Mouse (Mus musculus) embryonic facial prominence, embryonic 11.5 days (tissue): ENCODE measurements at regions not wholly inside any gene's neighbourhood (a gene's known extent, or its start where the extent isn't known, plus 50 kb on each side); places are given as distances from the start of the nearest gene placed in this dataset.

ENCODE experiments used
- ATAC-seq: fragments of 200-750 bp; cut with Nextera tagmentation; replicated peaks from 2 replicates; pipeline ENCODE4 v1.8.0; 2017; ENCODE audit warnings: low read depth; ENCODE audit not compliant: insufficient number of reproducible peaks, low FRiP score, low TSS enrichment
- DNase-seq: peaks from one replicate; pipeline ENCODE4 v3.0.0-alpha.2; 2015; ENCODE audit warnings: low spot score
- H3K27ac ChIP-seq: fragments of 300-500 bp; sonication (generic); replicated peaks from 2 replicates; pipeline ENCODE4 v1.5.1; 2014; ENCODE audit warnings: mild to moderate bottlenecking, low read depth, low read length, control low read depth
- H3K27me3 ChIP-seq: fragments of 300-500 bp; sonication (generic); 2 replicates; pipeline ENCODE4 v1.6.1; 2014; ENCODE audit warnings: mild to moderate bottlenecking, low read length, moderate library complexity, mixed read lengths; ENCODE audit not compliant: control insufficient read depth, insufficient read depth
- H3K36me3 ChIP-seq: fragments of 300-500 bp; sonication (generic); replicated peaks from 2 replicates; pipeline ENCODE4 v1.6.1; 2014; ENCODE audit warnings: low read depth, mild to moderate bottlenecking, low read length, moderate library complexity, mixed read lengths; ENCODE audit not compliant: control insufficient read depth, insufficient read depth
- H3K4me1 ChIP-seq: fragments of 300-500 bp; sonication (generic); 2 replicates; pipeline ENCODE4 v1.6.1; 2014; ENCODE audit warnings: low read length, mixed read lengths; ENCODE audit not compliant: control insufficient read depth, insufficient read depth
- H3K4me2 ChIP-seq: fragments of 300-500 bp; sonication (generic); 2 replicates; pipeline ENCODE4 v1.6.1; 2014; ENCODE audit warnings: low read depth, mild to moderate bottlenecking, control low read depth, low read length, moderate library complexity
- H3K4me3 ChIP-seq: fragments of 300-500 bp; sonication (generic); 2 replicates; pipeline ENCODE4 v1.5.1; 2014; ENCODE audit warnings: low read depth, low read length, control low read depth
- H3K9ac ChIP-seq: fragments of 300-500 bp; sonication (generic); replicated peaks from 2 replicates; pipeline ENCODE4 v1.6.1; 2014; ENCODE audit warnings: mild to moderate bottlenecking, control low read depth, low read length
- H3K9me3 ChIP-seq: fragments of 300-500 bp; sonication (generic); replicated peaks from 2 replicates; pipeline ENCODE4 v1.6.1; 2016; ENCODE audit warnings: mild to moderate bottlenecking, low read length, inconsistent platforms, mixed read lengths; ENCODE audit not compliant: control insufficient read depth
- WGBS: fragments of 180-500 bp; shearing (Covaris S2); extraction: QIAGEN DNeasy Blood & Tissue Kit; methylation state at CpG from one replicate; pipeline ENCODE4 v1.1.7; 2014; 5-methylcytosine and 5-hydroxymethylcytosine counted together

- 59% methylated on average over 6 of the region's 6 CpGs for WGBS
- H3K4me2 ChIP-seq, result no peak overlapping the region
- DNase-seq (no peak), ATAC-seq (no peak)
- no peak overlapping the region for H3K9ac ChIP-seq
- no peak overlapping the region for H3K27ac ChIP-seq
- H3K9me3 ChIP-seq, result no peaks in the 10 kb centered on the region
- no peaks in the 10 kb centered on the region for H3K27me3 ChIP-seq
- H3K4me1 ChIP-seq, result no peaks in the 10 kb centered on the region
- no peaks in the 10 kb centered on the region for H3K36me3 ChIP-seq
- H3K4me3 ChIP-seq, result no peak overlapping the region
Measured at GRCm38 (mm10) chr11:63234481-63234880, 105.7 kb downstream of the Pmp22 start.

- no peak overlapping the region for H3K4me2 ChIP-seq
- H3K4me3 ChIP-seq, result no peak overlapping the region
- no peak overlapping the region for H3K9ac ChIP-seq
- no peaks in the 10 kb centered on the region for H3K9me3 ChIP-seq
- H3K27ac ChIP-seq, result no peak overlapping the region
- no peaks in the 10 kb centered on the region for H3K4me1 ChIP-seq
- no peak for ATAC-seq
- H3K36me3 ChIP-seq, result no peaks in the 10 kb centered on the region
- WGBS, result 75% methylated on average over 4 of the region's 4 CpGs
- H3K27me3 ChIP-seq, result no peaks in the 10 kb centered on the region
- DNase-seq, result no peak
Measured at GRCm38 (mm10) chr11:63238655-63239054, 109.9 kb downstream of the Pmp22 start.

GRCm38 (mm10) chr11:63243906-63244416 is 115.2 kb downstream of the Pmp22 start:
- Histone ChIP-seq H3K4me1 (no peaks in the 10 kb centered on the region), H3K27ac (no peak overlapping the region), H3K4me3 (no peak overlapping the region), H3K9me3 (no peaks in the 10 kb centered on the region), H3K36me3 (no peaks in the 10 kb centered on the region), H3K9ac (no peak overlapping the region), H3K27me3 (no peaks in the 10 kb centered on the region), H3K4me2 (no peak overlapping the region)
- no peak for ATAC-seq
- 74% methylated on average over 9 of the region's 9 CpGs for WGBS
- no peak for DNase-seq

- no peak overlapping the region for H3K4me3 ChIP-seq
- DNase-seq (no peak), ATAC-seq (no peak)
- H3K9me3 ChIP-seq, result no peaks in the 10 kb centered on the region
- no peak overlapping the region for H3K4me2 ChIP-seq
- H3K4me1 ChIP-seq, result no peaks in the 10 kb centered on the region
- no peak overlapping the region for H3K9ac ChIP-seq
- no peak overlapping the region for H3K27ac ChIP-seq
- no peaks in the 10 kb centered on the region for H3K36me3 ChIP-seq
- whole genome bisulfite sequencing, result 84% methylated on average over 6 of the region's 6 CpGs
- H3K27me3 ChIP-seq, result no peaks in the 10 kb centered on the region
Measured at GRCm38 (mm10) chr11:63245041-63245440, 116.3 kb downstream of the Pmp22 start.

- DNase-seq, result peak; percentile 43
- Histone ChIP-seq H3K4me2 (no peak overlapping the region), H3K9ac (no peak overlapping the region), H3K4me1 (no peaks in the 10 kb centered on the region), H3K27me3 (no peaks in the 10 kb centered on the region), H3K9me3 (no peaks in the 10 kb centered on the region), H3K36me3 (no peaks in the 10 kb centered on the region), H3K4me3 (no peak overlapping the region), H3K27ac (no peak overlapping the region)
- no peak for ATAC-seq
- 52% methylated on average over 9 of the region's 9 CpGs for WGBS
Measured at GRCm38 (mm10) chr11:63246052-63246661, 117.4 kb downstream of the Pmp22 start.

- no peak overlapping the region for H3K27ac ChIP-seq
Measured at GRCm38 (mm10) chr11:63252012-63252856, 123.5 kb downstream of the Pmp22 start.

GRCm38 (mm10) chr11:63252968-63253602 is 124.3 kb downstream of the Pmp22 start:
- H3K4me1 ChIP-seq, result no peaks in the 10 kb centered on the region
- no peak overlapping the region for H3K27ac ChIP-seq
- H3K27me3 ChIP-seq, result no peaks in the 10 kb centered on the region
- 41% methylated on average over 5 of the region's 5 CpGs for WGBS
- DNase-seq, result peak; percentile 13
- H3K4me2 ChIP-seq, result no peak overlapping the region
- no peak overlapping the region for H3K9ac ChIP-seq
- no peak overlapping the region for H3K4me3 ChIP-seq
- no peaks in the 10 kb centered on the region for H3K36me3 ChIP-seq
- ATAC-seq, result no peak
- H3K9me3 ChIP-seq, result no peaks in the 10 kb centered on the region

More at GRCm38 (mm10) chr11:63252012-63252856, 123.5 kb downstream of the Pmp22 start:
- no peak overlapping the region for H3K4me3 ChIP-seq
- H3K9ac ChIP-seq, result no peak overlapping the region
- DNase-seq (no peak), ATAC-seq (no peak)
- no peaks in the 10 kb centered on the region for H3K27me3 ChIP-seq
- H3K4me1 ChIP-seq, result no peaks in the 10 kb centered on the region
- no peaks in the 10 kb centered on the region for H3K36me3 ChIP-seq
- 75% methylated on average over 8 of the region's 8 CpGs for WGBS
- no peaks in the 10 kb centered on the region for H3K9me3 ChIP-seq
- H3K4me2 ChIP-seq, result no peak overlapping the region
